Mouse (Mus musculus) T-helper 2 cell (primary cell): Measurements from ENCODE around the gene Syndig1.

Experiments
- in situ Hi-C: fragments of 300-600 bp; cut with MboI, MseI; formaldehyde crosslinking; loops from one replicate; pipeline ENCODE4 v1.15.1; 2025; ENCODE audit warnings: high pct_unique_total_duplicates

The Syndig1 gene

GRCm38 (mm10) chr2:149980419-149980818 is 151.4 kb downstream of the Syndig1 start:
- in situ Hi-C loops, result no loop called here

- in situ Hi-C loops, result no loop called here
Measured at GRCm38 (mm10) chr2:149982466-149982865, 153.5 kb downstream of the Syndig1 start.

GRCm38 (mm10) chr2:149983107-149983506 is 154.1 kb downstream of the Syndig1 start:
- in situ Hi-C loops, result no loop called here

GRCm38 (mm10) chr2:149987610-149988009 is 158.6 kb downstream of the Syndig1 start:
- in situ Hi-C loops, result no loop called here

GRCm38 (mm10) chr2:149991506-149991905 is 162.5 kb downstream of the Syndig1 start:
- in situ Hi-C loops, result no loop called here

- in situ Hi-C loops, result no loop called here
Measured at GRCm38 (mm10) chr2:149992921-149993320, 163.9 kb downstream of the Syndig1 start.

- in situ Hi-C loops, result no loop called here
Measured at GRCm38 (mm10) chr2:149996382-149996964, 167.5 kb downstream of the Syndig1 start.

- in situ Hi-C loops, result no loop called here
Measured at GRCm38 (mm10) chr2:149997657-149998056, 168.6 kb downstream of the Syndig1 start.

GRCm38 (mm10) chr2:149998373-149999108 is 169.5 kb downstream of the Syndig1 start:
- in situ Hi-C loops, result no loop called here

GRCm38 (mm10) chr2:150000564-150000963 is 171.6 kb downstream of the Syndig1 start:
- in situ Hi-C loops, result no loop called here

- in situ Hi-C loops, result no loop called here
Measured at GRCm38 (mm10) chr2:150003499-150003898, 174.5 kb downstream of the Syndig1 start.

- in situ Hi-C loops, result no loop called here
Measured at GRCm38 (mm10) chr2:150012787-150013346, 183.9 kb downstream of the Syndig1 start.

GRCm38 (mm10) chr2:150013785-150014184 is 184.8 kb downstream of the Syndig1 start:
- in situ Hi-C loops, result no loop called here

GRCm38 (mm10) chr2:150016303-150016702 is 187.3 kb downstream of the Syndig1 start:
- in situ Hi-C loops, result no loop called here

GRCm38 (mm10) chr2:150020706-150021105 is 191.7 kb downstream of the Syndig1 start:
- in situ Hi-C loops, result no loop called here

GRCm38 (mm10) chr2:150023873-150024339 is 194.9 kb downstream of the Syndig1 start:
- in situ Hi-C loops, result no loop called here

- in situ Hi-C loops, result no loop called here
Measured at GRCm38 (mm10) chr2:150043531-150043930, 214.5 kb downstream of the Syndig1 start.
